Mouse (Mus musculus) regulatory T cell (primary cell): ENCODE data around the gene Tprn.

Source experiments
- in situ Hi-C: fragments of 300-600 bp; cut with MboI, MseI; formaldehyde crosslinking; loops from one replicate; pipeline ENCODE4 v1.15.1; 2025; ENCODE audit warnings: high pct_unique_total_duplicates

Tprn gene

DNA sequence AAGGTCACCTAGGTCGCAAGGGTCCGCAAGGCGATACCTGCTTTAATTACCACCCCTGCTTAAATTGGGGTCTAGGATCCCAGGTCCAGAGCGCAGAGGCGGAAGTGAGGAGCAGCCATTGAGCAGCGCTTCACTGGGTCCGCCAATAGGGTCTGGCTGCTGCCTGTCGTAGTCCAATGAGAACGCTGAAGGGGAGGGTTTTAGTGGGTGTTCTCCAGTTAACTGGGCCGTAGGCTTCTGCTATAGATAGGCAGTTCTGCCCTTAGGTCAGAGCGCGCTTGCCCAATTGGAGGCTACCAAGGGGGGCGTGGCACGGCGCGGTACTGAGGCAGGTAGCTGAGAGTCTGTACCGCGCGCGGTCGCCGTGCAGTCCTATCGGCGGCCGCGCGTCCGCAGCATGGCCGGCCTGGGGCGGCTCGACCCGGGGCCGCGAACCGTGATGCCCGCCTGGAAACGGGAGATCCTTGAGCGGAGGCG is at the start of gene Tprn:
TSS of gene Tprn (plus strand) at position 328 of the 477 bp plus-strand sequence.
- in situ Hi-C loops: no loop called here

DNA sequence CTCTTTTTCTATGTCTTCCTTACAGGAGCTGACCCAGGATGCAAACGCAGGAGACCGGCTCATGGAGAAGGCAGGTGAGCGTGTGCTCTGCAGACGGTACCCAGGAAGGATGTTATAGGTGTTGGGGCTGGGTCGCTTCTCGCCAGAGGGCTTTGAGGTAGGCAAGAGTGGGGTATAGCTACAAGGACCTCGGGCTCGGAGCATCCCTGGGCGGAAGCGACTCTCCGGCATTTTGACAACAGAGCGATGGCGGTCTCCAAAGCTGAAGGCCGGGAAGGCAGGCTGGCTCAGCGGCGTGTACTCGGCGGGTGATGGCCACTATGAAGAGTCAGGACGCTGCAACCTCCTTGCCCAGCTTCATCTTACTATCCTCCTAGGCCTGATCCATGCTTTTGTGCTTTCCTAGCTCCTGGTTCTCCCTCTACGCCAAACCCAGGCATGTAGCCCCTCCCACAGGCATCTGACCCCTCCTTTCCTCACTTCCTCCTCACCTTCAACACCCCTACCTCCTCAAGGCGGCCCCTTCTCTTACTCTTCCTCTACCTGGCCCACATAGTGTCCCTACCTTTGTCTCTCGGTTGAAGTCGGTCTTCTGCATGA is 49.1 kb upstream of the Tprn start:
- in situ Hi-C loops: no loop called here

DNA sequence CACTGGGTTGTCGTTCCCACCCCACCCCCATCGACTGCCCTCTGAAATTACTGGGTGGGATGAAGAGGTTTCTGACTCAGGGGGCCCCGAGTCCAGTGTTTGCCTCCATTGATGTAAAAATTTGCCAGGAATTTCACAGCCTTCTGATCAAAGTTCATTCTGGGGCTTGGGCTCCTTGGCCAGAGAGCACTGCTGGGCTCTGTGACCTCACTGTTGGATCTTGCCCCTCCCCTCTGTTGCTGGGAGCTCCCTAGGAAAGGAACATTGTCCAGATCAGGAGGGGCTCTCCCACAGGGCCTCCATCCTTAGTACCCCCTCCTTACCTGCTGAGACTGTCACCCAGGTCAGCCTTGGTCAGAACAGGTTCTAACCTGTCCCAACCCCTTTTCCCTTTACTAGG is 48.0 kb upstream of the Tprn start, which contains the start of gene Stpg3:
TSS of gene Stpg3 (minus strand) at position 194 of the 400 bp plus-strand sequence.
- in situ Hi-C loops: no loop called here

DNA sequence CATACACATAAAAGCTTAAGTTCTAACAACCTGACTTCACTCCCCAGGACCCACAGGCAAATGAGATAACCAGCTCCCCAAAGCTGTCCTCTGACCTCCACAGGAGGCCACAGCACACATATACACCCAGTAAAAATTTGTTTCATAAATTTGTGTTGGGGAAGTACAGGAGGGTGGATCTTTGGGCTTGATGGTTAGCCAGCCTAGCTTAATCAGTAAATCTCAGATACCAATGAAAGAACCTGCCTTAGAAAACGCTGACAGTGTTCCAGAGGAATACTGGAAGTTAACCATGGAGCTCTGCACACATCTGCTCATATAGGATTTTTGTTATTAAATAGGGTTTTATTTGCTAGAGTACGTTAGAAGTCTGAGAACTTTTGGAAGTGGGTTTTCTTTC is 44.8 kb upstream of the Tprn start:
- in situ Hi-C loops: no loop called here

DNA sequence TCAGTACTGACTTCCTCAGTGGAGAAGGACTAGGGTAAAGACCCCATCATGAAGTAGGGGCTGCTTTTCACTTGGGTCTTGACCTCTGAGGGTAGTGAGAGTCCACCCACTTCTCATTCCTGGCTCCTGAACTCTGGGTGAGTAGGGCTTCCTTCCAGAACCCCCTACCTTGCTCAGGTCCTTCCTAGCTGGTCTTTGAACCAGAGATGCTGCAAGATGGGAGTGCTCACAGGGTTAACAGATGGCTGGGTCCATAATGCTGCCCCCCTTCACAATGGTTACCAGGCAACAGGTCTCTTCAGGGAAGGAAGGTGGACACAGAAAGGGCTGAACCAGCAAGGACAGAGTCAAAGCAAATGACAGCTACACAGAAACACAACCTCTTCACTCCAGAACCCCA is 44.0 kb upstream of the Tprn start, which contains the start of gene Fam166a:
TSS of gene Fam166a (plus strand) at position 301 of the 400 bp plus-strand sequence.
- in situ Hi-C loops: no loop called here

DNA sequence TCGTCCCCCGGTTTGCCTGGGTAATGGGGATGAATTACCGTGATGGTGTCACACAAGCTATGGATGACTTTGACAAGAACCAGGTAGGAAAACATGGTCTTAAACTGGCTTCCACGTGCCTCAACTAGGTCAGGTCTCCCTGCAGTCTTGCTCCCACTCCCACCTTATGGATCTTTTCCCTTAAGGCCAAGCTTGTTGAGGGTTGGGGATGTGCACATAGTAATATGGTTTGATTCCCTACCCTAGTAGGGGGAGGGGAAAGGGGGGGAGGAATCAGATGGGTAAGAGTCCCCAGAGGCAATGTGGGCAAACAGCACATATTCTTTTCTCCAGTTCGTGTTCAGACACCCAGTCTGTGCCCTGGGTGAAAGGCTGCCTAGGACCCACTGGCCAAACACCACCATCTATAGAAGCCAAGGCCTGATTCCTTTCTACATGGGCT is 41.1 kb upstream of the Tprn start:
- in situ Hi-C loops: no loop called here

DNA sequence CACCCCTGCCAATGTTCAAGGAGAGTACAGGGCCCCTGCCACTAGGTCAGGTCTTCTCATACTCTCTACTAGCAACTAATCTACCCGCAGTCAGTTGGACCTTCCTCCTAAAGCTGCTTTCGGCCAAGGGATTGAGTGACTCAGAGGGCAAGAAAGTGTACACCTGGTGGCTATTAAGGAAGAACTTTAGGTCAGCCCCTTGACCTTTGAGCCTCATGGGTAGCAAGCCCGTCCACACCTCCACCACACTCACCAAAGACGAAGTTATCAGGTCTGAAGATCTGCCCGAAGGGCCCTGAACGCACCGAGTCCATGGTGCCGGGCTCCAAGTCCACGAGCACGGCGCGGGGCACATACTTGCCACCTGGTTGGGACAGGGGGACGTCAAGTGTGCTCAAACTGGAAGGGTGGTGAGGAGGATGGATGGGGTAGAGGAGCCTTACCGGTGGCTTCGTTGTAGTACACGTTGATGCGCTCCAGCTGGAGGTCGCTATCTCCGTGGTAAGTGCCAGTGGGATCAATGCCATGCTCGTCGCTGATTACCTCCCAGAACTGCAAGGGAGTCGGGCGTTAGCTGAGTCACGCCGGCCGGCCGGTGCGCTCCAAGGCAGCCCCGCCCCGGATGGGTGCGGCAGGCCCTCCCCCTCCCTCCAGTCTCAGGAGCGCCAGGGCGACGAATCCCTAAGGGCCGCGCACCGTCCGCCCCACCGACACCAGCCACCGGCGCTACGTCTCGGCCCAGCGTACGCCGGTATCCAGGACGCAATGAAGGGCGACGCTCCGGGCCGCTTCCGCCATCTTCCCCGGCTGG is 38.5 kb upstream of the Tprn start:
- in situ Hi-C loops: no loop called here

DNA sequence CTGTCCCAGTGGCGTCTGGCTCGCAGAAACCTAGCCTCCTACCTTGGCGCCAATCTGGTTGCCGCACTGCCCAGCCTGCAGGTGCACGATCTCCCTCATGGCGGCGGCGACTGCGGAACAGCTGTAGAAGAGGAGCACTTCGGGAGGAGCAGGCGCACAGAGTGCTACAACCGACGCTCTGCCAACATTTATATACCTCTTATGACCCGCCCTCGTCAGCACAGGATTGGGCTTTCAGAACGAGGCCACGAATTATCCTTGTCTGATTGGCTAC is 38.0 kb upstream of the Tprn start, which contains the start of gene Tubb4b:
TSS of gene Tubb4b (minus strand) at position 211 of the 274 bp plus-strand sequence.
- in situ Hi-C loops: no loop called here

DNA sequence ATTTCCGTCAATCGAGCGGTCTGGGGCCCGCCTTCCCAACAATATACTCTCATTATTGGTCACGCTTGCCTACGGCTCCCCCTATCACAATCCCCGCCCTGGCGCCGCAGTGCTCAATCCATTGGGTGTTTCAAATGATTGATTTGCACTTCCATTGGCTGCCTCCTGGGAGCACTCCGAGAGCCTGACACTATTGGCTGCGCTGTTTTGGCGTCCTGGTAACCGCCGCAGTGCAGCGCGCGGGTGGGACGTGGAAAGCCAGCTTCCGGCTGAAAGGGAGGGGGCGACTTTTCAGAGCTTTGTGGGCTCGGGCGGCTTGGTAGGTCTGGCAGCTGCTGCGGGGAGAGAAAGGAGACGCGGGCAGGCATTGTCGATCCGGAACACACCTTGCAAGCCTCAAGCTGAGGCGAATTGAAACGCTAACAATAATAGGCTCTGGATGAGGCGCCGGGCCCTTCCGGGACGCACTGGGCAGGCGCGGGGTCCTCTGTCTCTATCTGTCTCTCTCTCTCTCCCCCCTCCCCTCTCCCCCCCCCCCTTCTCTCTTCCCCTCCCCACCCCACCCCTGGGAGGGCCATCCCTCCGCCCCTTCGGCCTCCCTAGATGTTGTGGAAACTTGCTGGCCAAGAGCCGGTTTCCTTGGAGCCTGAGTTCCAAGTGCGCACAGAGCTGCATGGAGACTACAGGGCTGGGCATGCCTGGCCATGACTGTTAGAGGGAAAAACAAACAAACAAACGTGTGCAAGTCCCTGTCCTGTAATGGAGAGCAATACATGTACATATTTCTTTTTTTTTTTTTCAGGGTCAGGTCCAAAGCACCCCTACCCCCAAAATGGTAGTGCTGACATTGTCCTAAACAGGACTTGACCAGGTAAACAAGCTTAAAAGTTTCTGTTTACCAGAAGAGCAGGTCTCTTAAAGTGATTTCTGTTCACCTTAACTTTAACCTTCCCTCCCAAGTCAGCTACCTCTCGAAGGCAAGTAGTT is 37.4 kb upstream of the Tprn start:
- in situ Hi-C loops: no loop called here

DNA sequence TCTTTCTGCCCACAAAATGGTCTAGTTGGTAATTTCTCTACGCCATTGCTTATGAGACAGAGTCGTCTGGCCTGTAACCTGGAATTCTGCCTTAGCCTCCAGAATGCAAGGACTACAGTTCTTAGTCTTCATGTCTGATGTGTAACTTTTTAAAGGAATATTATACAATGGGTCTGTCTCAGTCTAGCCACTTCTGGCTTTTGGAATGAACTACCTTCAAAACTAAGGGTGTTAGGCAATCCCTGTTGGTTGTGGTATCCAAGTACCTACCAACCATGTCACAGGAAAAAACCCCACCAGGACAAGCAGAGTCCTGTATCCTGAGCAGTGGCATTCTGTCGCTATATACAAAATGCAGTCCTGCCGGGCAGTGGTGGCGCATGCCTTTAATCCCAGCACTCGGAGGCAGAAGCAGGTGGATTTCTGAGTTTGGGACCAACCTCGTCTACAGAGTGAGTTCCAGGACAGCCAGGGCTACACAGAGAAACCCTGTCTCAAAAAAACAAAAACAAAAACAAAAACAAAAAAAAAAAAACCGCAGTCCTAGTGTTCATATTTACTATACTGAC is 36.5 kb upstream of the Tprn start:
- in situ Hi-C loops: no loop called here

DNA sequence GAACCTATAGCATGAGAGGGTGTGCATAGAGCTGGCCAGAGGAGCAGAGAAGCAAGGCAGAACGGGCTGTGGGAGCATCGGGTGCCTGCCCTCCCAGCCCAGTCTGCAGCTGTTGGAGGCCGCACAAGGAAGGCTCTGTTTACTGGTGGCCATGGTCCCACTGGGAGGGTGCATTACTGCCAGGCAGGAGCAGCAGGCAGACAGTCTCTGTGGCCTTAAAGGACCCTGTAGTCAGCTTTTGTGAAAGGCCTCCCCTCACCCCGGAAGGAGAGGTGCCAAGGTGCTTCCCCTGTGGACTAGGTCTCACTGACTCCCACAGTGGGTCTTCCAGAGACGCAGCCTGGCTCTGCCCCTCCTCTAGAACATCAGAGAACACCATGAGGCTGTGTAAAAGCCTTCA is 35.6 kb upstream of the Tprn start:
- in situ Hi-C loops: no loop called here

DNA sequence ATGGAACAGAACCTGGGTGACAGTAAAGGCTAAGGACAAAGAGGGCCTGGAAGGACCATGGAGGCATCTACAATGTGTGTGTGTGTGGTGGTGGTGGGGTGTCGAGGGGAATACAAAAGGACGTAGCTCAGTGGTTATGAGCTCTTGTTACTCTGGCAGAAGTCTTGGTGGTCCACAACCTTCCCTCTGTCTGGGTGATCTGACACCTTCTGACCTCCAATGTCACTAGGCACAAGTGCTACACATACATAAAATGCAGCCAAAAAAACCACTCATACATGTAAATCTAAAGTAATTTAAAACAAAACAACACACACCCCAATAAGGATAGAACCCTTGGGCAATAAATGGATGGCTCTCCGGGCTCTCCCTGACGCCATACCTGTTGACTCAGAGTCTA is 35.0 kb upstream of the Tprn start:
- in situ Hi-C loops: no loop called here

DNA sequence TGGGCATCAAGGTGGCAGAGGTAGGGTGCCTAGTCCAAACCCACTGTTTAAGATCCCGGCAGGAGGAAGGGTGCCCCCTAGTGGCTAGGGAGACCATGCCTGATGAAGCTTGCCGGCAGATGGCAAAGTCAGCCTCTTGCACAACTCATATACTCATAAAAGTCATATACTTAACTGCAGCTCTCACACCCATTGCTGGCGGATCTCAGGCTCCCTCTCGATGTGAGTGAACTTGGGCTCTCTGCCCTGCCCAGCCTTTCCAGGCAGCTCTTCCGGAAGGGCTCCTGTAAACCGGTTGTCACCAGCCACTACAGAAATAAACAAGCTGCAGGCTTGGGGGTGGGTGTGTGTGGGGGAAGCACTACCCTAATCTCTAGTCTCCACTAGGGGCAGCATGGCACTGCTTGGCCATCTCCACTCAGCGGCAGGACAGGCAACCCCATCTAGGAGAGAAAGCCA is 34.0 kb upstream of the Tprn start:
- in situ Hi-C loops: no loop called here

DNA sequence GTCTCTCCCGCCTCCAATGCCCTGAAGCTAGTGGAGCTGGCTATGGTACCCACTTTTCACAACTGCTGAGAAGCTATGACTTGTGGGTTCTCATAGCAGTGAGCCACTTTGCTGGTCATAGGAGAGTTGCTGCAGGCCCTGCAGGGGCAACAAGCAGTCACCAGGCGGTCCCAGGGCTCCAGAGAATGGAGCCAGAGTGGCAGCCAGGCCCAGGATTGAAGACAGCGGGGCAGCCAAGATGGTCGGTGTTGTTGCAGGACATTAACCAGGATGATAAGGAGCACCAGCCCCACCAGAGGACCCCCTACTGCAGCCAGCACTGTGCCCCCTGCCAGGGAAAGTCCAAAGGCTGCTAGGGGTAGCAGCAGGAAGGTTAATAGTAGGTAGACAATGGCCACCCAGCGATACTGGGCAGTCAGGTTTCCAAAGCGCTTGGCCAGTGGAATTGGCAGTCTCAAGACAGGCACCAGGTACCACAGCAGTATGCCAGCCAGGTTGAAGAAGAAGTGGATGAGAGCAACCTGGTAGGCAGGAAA is 33.4 kb upstream of the Tprn start:
- in situ Hi-C loops: no loop called here

DNA sequence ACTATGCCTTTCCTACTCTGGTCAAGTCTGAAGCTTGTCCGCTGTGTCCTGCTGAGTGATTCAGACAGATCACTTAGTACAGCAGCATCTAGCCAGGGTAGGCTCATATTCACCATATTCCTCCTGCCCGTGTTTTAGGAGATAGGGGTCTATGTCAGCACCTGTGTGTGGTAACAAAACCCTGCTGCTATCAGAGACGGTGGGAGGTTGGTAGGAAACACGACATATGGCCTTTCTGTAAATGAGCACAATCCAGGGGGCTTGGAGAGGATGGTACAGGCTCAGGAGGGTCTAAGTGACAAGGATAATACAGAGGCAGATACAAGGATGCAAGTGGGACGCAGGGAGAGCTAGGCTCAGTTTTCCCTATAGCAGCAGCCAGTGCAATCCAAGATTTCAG is 32.8 kb upstream of the Tprn start:
- in situ Hi-C loops: no loop called here

DNA sequence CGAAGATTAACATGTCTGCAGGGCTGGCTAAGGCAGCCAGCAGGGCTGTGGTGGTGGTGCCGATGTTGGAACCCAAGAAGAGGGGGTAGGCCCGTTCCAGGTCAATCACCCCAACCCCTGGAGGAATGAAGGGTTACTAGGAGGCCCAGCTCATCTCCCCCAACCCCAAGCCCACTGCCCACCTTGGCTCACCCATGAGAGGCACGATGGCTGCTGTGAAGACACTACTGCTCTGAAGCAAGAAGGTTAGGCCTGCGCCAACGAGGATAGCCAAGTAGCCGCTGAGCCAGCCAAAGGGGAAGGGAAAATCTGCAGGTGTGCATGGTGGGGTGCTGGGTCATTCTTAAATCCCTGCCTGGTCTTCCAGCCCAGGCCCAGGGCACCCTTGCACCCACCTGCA is 31.8 kb upstream of the Tprn start:
- in situ Hi-C loops: loop anchor here (10.0 kb wide), 1 partner anchor 1674 kb away; the partner anchor contains the start of gene Surf6

DNA sequence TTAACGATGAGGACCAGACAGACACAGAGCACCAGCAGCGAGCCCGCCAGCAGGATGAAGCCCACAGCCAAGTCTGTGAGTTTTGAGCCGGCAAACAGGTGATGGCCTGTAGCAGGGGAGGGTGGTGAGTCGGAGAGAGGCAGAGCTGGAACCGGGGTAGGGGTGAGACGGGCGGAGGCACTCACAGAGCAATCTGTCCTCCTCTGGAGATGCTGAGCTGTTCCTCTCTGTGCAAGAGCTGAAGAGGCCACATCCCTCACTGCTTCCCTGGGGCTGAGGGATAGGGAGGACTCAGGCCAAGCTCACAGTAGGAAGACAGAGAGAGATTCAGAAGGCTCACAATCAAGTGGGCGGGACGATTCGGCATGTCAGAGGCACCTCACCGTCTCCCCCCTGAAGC is 31.4 kb upstream of the Tprn start:
- in situ Hi-C loops: loop anchor here (10.0 kb wide), 1 partner anchor 1674 kb away; the partner anchor contains the start of gene Surf6

DNA sequence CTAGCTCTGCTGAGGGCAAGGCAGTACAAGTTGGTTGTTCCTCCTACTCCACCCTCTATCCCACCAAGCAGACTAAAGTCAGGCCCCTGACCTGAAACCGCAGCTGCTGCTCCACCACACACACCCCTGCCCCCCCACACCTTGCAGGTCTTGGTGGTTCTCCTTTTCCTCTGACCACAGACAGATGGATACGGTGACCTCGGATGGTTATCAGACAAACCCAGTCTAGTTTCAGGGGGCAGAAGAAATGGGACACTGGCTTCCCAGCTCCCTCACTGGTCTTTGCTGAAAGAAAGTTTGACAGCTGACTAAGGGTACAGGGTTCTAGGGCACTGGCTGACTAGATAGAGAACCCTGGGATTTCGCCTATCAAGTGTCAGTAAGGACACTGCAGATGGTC is 29.0 kb upstream of the Tprn start:
- in situ Hi-C loops: loop anchor here (10.0 kb wide), 1 partner anchor 1671 kb away; the partner anchor contains the start of gene Surf6

DNA sequence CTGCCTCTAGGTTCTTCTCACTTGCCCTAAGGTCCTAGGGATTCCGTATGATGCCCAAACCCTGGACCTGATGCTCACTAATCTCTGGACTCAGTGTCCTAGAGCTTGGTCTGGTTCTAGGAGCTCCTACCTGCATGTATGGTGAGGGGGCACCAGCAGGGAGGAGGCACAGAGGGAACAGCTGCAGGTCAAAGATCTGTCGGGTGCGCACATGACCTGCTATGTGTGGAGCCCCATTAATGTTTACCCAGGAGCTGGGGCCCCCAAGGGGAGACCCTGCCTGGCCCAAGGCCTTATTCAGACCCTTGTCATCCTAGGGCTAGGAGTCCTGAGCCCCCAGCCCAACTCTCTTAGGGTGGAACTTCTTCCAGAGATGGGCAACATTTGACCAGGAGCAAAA is 28.4 kb upstream of the Tprn start, which contains the start of gene Slc34a3:
TSS of gene Slc34a3 (minus strand) at position 315 of the 400 bp plus-strand sequence.
- in situ Hi-C loops: loop anchor here (10.0 kb wide), 1 partner anchor 1671 kb away; the partner anchor contains the start of gene Surf6

DNA sequence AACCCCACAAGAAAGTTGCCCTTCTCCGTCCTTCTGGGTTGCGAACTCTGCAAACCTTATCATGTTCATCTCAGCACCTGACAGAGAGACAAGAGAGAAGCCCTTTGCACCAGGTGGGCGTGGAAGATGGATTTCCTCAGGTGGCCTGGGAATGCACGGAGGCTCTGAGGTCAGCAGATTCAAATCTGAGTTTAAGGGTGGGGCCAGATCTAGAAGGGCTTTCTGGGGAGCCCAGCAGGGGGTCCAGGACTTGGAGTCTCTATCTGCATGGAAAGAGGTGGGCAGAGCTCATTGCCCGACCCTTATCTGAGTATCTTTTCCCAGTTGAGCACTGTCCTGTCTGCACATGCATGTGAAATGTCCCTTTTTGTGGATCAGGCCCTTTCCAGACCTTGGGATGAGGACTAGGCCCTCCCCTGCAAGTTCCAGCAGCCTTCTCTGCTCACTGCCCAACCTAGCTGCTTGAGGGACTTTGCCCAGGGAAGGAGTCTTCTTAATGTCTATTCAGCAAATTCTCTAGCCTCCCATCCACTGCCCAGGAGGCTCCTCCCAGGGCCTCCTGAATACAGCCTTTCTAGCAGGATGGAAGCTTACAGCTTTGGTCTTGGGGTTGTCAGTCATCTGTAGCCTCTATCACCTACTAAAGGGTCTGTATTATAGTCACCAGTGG is 27.7 kb upstream of the Tprn start:
- in situ Hi-C loops: loop anchor here (10.0 kb wide), 1 partner anchor 1670 kb away; the partner anchor contains the start of gene Surf6
